Mouse (Mus musculus) embryonic facial prominence, embryonic 11.5 days (tissue): ENCODE measurements around the gene Rala. TPM values are rescaled to one million over a fixed set of nuclear protein-coding genes. Genes with fewer than 3 reads are reported as not detected.

Experiments used
- ATAC-seq: fragments of 200-750 bp; cut with Nextera tagmentation; replicated peaks from 2 replicates; pipeline ENCODE4 v1.8.0; 2017; ENCODE audit warnings: low read depth; ENCODE audit not compliant: insufficient number of reproducible peaks, low FRiP score, low TSS enrichment
- DNase-seq: peaks from one replicate; pipeline ENCODE4 v3.0.0-alpha.2; 2015; ENCODE audit warnings: low spot score
- H3K27ac ChIP-seq: fragments of 300-500 bp; sonication (generic); replicated peaks from 2 replicates; pipeline ENCODE4 v1.5.1; 2014; ENCODE audit warnings: mild to moderate bottlenecking, low read depth, low read length, control low read depth
- H3K27me3 ChIP-seq: fragments of 300-500 bp; sonication (generic); 2 replicates; pipeline ENCODE4 v1.6.1; 2014; ENCODE audit warnings: mild to moderate bottlenecking, low read length, moderate library complexity, mixed read lengths; ENCODE audit not compliant: control insufficient read depth, insufficient read depth
- H3K36me3 ChIP-seq: fragments of 300-500 bp; sonication (generic); replicated peaks from 2 replicates; pipeline ENCODE4 v1.6.1; 2014; ENCODE audit warnings: low read depth, mild to moderate bottlenecking, low read length, moderate library complexity, mixed read lengths; ENCODE audit not compliant: control insufficient read depth, insufficient read depth
- H3K4me1 ChIP-seq: fragments of 300-500 bp; sonication (generic); 2 replicates; pipeline ENCODE4 v1.6.1; 2014; ENCODE audit warnings: low read length, mixed read lengths; ENCODE audit not compliant: control insufficient read depth, insufficient read depth
- H3K4me2 ChIP-seq: fragments of 300-500 bp; sonication (generic); 2 replicates; pipeline ENCODE4 v1.6.1; 2014; ENCODE audit warnings: low read depth, mild to moderate bottlenecking, control low read depth, low read length, moderate library complexity
- H3K4me3 ChIP-seq: fragments of 300-500 bp; sonication (generic); 2 replicates; pipeline ENCODE4 v1.5.1; 2014; ENCODE audit warnings: low read depth, low read length, control low read depth
- H3K9ac ChIP-seq: fragments of 300-500 bp; sonication (generic); replicated peaks from 2 replicates; pipeline ENCODE4 v1.6.1; 2014; ENCODE audit warnings: mild to moderate bottlenecking, control low read depth, low read length
- H3K9me3 ChIP-seq: fragments of 300-500 bp; sonication (generic); replicated peaks from 2 replicates; pipeline ENCODE4 v1.6.1; 2016; ENCODE audit warnings: mild to moderate bottlenecking, low read length, inconsistent platforms, mixed read lengths; ENCODE audit not compliant: control insufficient read depth
- WGBS: fragments of 180-500 bp; shearing (Covaris S2); extraction: QIAGEN DNeasy Blood & Tissue Kit; methylation state at CpG from one replicate; pipeline ENCODE4 v1.1.7; 2014; 5-methylcytosine and 5-hydroxymethylcytosine counted together
- polyA plus RNA-seq: library from polyadenylated mRNA; unstranded; fragments of >200 nt; fragmentation: Nextera tagmentation; extraction: Ambion mirVana; gene quantifications from 2 replicates; pipeline ENCODE4 v1.2.1, GENCODE M21; 2014

The Rala gene
- polyA plus RNA-seq, 1 experiment from 2014 or later, result 114 TPM

- H3K4me3 ChIP-seq, result no peak overlapping the region
- DNase-seq (no peak), ATAC-seq (no peak)
- H3K27ac ChIP-seq, result no peak overlapping the region
- H3K9me3 ChIP-seq, result no peaks in the 10 kb centered on the region
- no peak overlapping the region for H3K4me2 ChIP-seq
- no peaks in the 10 kb centered on the region for H3K36me3 ChIP-seq
- no peaks in the 10 kb centered on the region for H3K4me1 ChIP-seq
- H3K9ac ChIP-seq, result no peak overlapping the region
- no peaks in the 10 kb centered on the region for H3K27me3 ChIP-seq
- WGBS, result 90% methylated on average over 5 of the region's 5 CpGs
Measured at GRCm38 (mm10) chr13:17839137-17839536, 104.9 kb downstream of the Rala start.

GRCm38 (mm10) chr13:17838484-17838851, 105.6 kb downstream of the Rala start:
- Histone ChIP-seq H3K27ac (no peak overlapping the region), H3K9me3 (no peaks in the 10 kb centered on the region), H3K4me2 (no peak overlapping the region), H3K27me3 (no peaks in the 10 kb centered on the region), H3K36me3 (no peaks in the 10 kb centered on the region), H3K4me1 (no peaks in the 10 kb centered on the region), H3K9ac (no peak overlapping the region), H3K4me3 (no peak overlapping the region)
- WGBS, result 36% methylated on average over 4 of the region's 4 CpGs
- DNase-seq, result peak; percentile 82
- ATAC-seq, result no peak

- Histone ChIP-seq H3K4me3 (no peak overlapping the region), H3K27me3 (no peaks in the 10 kb centered on the region), H3K9me3 (no peaks in the 10 kb centered on the region), H3K4me2 (no peak overlapping the region), H3K9ac (no peak overlapping the region), H3K27ac (no peak overlapping the region), H3K36me3 (no peaks in the 10 kb centered on the region), H3K4me1 (no peaks in the 10 kb centered on the region)
- DNase-seq (peak; percentile 70), ATAC-seq (0 out of 2 replicates have a peak, but pooled peaks have one; percentile 34)
- WGBS, result 45% methylated on average over 16 of the region's 16 CpGs
Measured at GRCm38 (mm10) chr13:17837610-17838483, 106.2 kb downstream of the Rala start.

GRCm38 (mm10) chr13:17836808-17837207, 107.2 kb downstream of the Rala start:
- H3K4me2 ChIP-seq, result no peak overlapping the region
- DNase-seq (no peak), ATAC-seq (no peak)
- WGBS, result 80% methylated on average over 7 of the region's 7 CpGs
- H3K36me3 ChIP-seq, result no peaks in the 10 kb centered on the region
- no peaks in the 10 kb centered on the region for H3K27me3 ChIP-seq
- H3K9me3 ChIP-seq, result no peaks in the 10 kb centered on the region
- H3K4me3 ChIP-seq, result no peak overlapping the region
- no peak overlapping the region for H3K27ac ChIP-seq
- H3K9ac ChIP-seq, result no peak overlapping the region
- no peaks in the 10 kb centered on the region for H3K4me1 ChIP-seq

DNA sequence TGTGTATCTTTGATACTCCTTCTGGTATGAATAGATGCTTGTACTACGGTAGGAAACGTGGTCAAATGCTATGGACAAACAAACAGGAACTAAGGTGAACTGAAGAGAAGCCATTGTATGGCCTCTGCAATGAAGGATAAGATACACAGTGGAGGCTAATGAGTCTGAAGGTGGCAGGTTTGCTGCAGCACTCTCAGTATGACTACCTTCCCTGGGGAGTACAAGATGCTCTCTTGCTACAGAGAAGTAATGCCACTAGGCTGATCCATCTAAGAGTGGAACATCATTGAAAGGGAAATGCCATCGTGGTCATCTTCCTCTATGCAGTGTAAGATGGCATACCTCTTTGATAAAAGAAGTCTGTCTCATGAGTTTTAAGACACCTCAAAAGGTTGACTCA, 111.1 kb downstream of the Rala start:
- Histone ChIP-seq H3K4me2 (no peak overlapping the region), H3K9me3 (no peaks in the 10 kb centered on the region), H3K36me3 (no peaks in the 10 kb centered on the region), H3K4me1 (no peaks in the 10 kb centered on the region), H3K27ac (no peak overlapping the region), H3K4me3 (no peak overlapping the region), H3K27me3 (no peaks in the 10 kb centered on the region), H3K9ac (no peak overlapping the region)
- DNase-seq, result no peak
- no peak for ATAC-seq
- WGBS, result 73% methylated on average over 3 of the region's 3 CpGs

Other genes with a start within 250 kb of the Rala start
- 59.1 and 63.7 TPM in 2 replicates for gene Mplkip, start 249.0 kb downstream of the Rala start, polyA plus RNA-seq
- gene Sugct, start 248.7 kb downstream of the Rala start, polyA plus RNA-seq, result 3.3 and 5.2 TPM in 2 replicates
- 17.4 and 20.7 TPM in 2 replicates for gene Cdk13, start 139.1 kb downstream of the Rala start, polyA plus RNA-seq
- 88.6 and 92.1 TPM in 2 replicates for gene Yae1d1, start 49.1 kb upstream of the Rala start, polyA plus RNA-seq